Mouse (Mus musculus): ENCODE results near the gene Mrps27.

DNA sequence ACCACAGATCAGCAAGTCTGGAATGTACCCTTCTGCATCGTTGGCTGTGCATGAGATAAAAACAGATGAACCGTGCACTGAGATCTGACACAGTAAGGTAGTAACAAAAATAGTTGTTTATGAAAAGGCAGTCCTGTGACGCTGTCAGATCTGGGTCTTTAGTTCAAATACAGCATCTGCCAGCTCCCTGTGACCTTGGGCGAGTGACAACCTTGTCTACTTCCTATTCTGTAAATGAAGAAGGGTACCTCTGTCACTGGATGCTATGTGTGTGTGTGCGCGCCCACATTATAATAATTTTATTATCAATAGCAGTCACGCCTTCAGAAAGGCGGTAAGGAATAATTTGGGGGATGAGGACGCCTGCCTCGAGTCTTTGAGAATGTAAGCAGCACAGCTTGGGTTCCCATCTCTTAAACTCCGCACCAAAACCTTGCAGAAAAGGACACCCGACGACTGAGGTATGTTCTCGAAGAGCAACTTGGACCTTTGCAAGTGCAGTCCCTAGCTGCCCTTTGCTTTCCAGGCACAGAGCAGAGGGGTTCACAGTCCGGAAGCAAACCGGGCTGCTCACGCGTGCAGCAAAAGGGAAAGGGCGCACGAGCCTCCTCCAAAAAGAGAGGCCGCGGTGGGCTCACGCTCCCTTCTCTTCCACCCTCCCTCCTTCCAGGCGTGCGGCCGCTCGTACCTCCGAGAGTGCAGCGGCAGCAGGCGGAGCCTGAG, 549 bp upstream of the Mrps27 start:
- TF ChIP-seq POLR2A (IDR thresholded peaks at IDR 0.05; ENCODE audit: borderline replicate concordance, extremely low read depth, insufficient read depth, insufficient read length, poor library complexity, severe bottlenecking) (no peak), CTCF (IDR thresholded peaks at IDR 0.05; ENCODE audit: borderline replicate concordance, extremely low read depth, insufficient read depth, insufficient read length) (no peak)

Measured in brain, embryonic 14.5 days (tissue).